Mouse (Mus musculus) G1E (cell line): ENCODE data around the gene Bag1. TPM values are rescaled to one million over a fixed set of nuclear protein-coding genes. Genes with fewer than 3 reads are reported as not detected.

Experiments used
- ATAC-seq: 2 replicates; pipeline ENCODE4 v1.8.0; 2016; ENCODE audit warnings: mild to moderate bottlenecking; ENCODE audit not compliant: insufficient number of reproducible peaks, poor library complexity, low FRiP score, severe bottlenecking; ENCODE audit errors: extremely low read depth
- DNase-seq: peaks from one replicate; pipeline ENCODE4 v3.0.0; 2012; ENCODE audit warnings: low spot score
- H3K27me3 ChIP-seq: 2 replicates; pipeline ENCODE4 v1.6.1; 2012; ENCODE audit warnings: mild to moderate bottlenecking, low read length, inconsistent platforms; ENCODE audit not compliant: insufficient read depth
- H3K36me3 ChIP-seq: replicated peaks from 2 replicates; pipeline ENCODE3; 2012; ENCODE audit warnings: mild to moderate bottlenecking, inconsistent platforms
- H3K4me1 ChIP-seq: 2 replicates; pipeline ENCODE4 v1.6.1; 2012; ENCODE audit warnings: low read depth, low read length, inconsistent platforms, mixed read lengths; ENCODE audit not compliant: insufficient read depth
- H3K4me3 ChIP-seq: 2 replicates; pipeline ENCODE4 v1.5.1; 2012; ENCODE audit warnings: low read depth, mild to moderate bottlenecking, inconsistent platforms, low read length, moderate library complexity, mixed read lengths
- H3K9me3 ChIP-seq: replicated peaks from 2 replicates; pipeline ENCODE4 v1.6.1; 2012; ENCODE audit warnings: inconsistent platforms
- CTCF ChIP-seq: IDR thresholded peaks from 2 replicates; pipeline ENCODE4 v1.5.1; 2012; ENCODE audit warnings: low read depth, low read length, inconsistent platforms, mixed read lengths
- GATA1 ChIP-seq: IDR thresholded peaks from 2 replicates; pipeline ENCODE4 v1.6.1; 2012; ENCODE audit warnings: borderline replicate concordance, low read length, inconsistent platforms, mixed read lengths
- GATA2 ChIP-seq: IDR thresholded peaks from 2 replicates; pipeline ENCODE4 v1.6.1; 2012; ENCODE audit warnings: low read depth, low read length, inconsistent platforms, borderline replicate concordance
- POLR2AphosphoS5 ChIP-seq: IDR thresholded peaks from 2 replicates; pipeline ENCODE4 v1.6.1; 2012; ENCODE audit warnings: low read depth, low read length, inconsistent platforms; ENCODE audit not compliant: insufficient replicate concordance
- TAL1 ChIP-seq: conservative IDR thresholded peaks from 2 replicates; pipeline ENCODE4 v1.6.1; 2012; ENCODE audit warnings: low read depth, low read length, inconsistent platforms, mixed read lengths
- polyA plus RNA-seq: library from polyadenylated mRNA; stranded (reverse); fragments of >175 nt; gene quantifications from 2 replicates; pipeline ENCODE4 v1.2.3, GENCODE M21; 2012
- total RNA-seq, 2 experiments: library from RNA; stranded (forward) in 1 of 2; stranded (reverse) in 1 of 2; fragments of 200-1000 nt in 1 of 2; fragments of >200 nt in 1 of 2; fragmentation: Nextera tagmentation in 1 of 2; gene quantifications; 2 replicates each; pipeline ENCODE4 v1.2.3; 2014 to 2017

The Bag1 gene
- total and polyA plus RNA-seq, 3 experiments, result 75.6 to 257 (median 233) TPM

- no peak overlapping the region for H3K4me3 ChIP-seq
- no peak for ATAC-seq
- no peaks in the 10 kb centered on the region for H3K36me3 ChIP-seq
Observed at GRCm38 (mm10) chr4:40921288-40921687, 26.8 kb downstream of the Bag1 start.

DNA sequence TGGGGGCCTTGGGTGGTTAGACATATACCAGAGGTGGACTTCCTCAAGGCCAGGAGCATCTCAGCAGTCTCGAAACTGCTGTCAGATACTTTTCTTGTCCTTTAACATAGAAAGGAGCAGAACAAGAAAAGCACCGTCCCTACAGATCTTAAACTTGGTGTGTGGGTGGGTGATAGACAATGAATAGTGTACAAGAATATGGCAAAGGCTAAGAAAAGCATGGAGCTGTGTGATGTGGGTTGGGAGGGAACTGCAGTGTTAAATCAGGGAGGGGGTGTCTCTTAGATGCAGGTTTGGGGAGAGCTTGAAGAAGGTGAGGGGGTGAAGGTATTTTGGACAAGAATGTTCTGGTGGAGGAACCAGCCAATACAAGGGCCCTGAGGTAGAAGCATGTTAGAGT is 27.5 kb downstream of the Bag1 start:
- TF ChIP-seq CTCF (no peak), POLR2AphosphoS5 (no peak), GATA2 (no peak), GATA1 (no peak), TAL1 (no peak)
- ATAC-seq (no peak), DNase-seq (no peak)
- Histone ChIP-seq H3K9me3 (peaks cover 3% of the 10 kb centered on the region; the same call in 1 of the 2 replicates), H3K4me3 (no peak overlapping the region), H3K4me1 (peaks cover 14% of the 10 kb centered on the region), H3K36me3 (no peaks in the 10 kb centered on the region), H3K27me3 (peaks cover 40% of the 10 kb centered on the region)

More at GRCm38 (mm10) chr4:40921288-40921687, 26.8 kb downstream of the Bag1 start:
- Histone ChIP-seq H3K9me3 (peaks cover 3% of the 10 kb centered on the region; the same call in 1 of the 2 replicates), H3K4me1 (peaks cover 12% of the 10 kb centered on the region), H3K27me3 (peaks cover 45% of the 10 kb centered on the region)
- no peak for DNase-seq
- TF ChIP-seq POLR2AphosphoS5 (no peak), TAL1 (no peak), GATA1 (no peak), CTCF (no peak), GATA2 (no peak)

GRCm38 (mm10) chr4:40919785-40920184 is 28.3 kb downstream of the Bag1 start, which contains the start of gene Spink4:
TSS of gene Spink4 (plus strand) at chr4:40920052.
- H3K9me3 ChIP-seq, result peaks cover 3% of the 10 kb centered on the region; the same call in 1 of the 2 replicates
- TF ChIP-seq TAL1 (0 out of 2 replicates have a peak, but pooled peaks have one; percentile 7), GATA2 (no peak)
- H3K4me1 ChIP-seq, result peaks cover 15% of the 10 kb centered on the region
- ATAC-seq (no peak), DNase-seq (peak; percentile 14)
- H3K27me3 ChIP-seq, result peaks cover 35% of the 10 kb centered on the region
- H3K36me3 ChIP-seq, result no peaks in the 10 kb centered on the region
- H3K4me3 ChIP-seq, result no peak within 1 kb of the TSS

GRCm38 (mm10) chr4:40916592-40917155 is 31.4 kb downstream of the Bag1 start:
- H3K27me3 ChIP-seq, result peaks cover 20% of the 10 kb centered on the region
- DNase-seq (no peak), ATAC-seq (no peak)
- H3K9me3 ChIP-seq, result peaks cover 3% of the 10 kb centered on the region; the same call in 1 of the 2 replicates
- no peak overlapping the region for H3K4me3 ChIP-seq
- no peak for TF ChIP-seq POLR2AphosphoS5
- TF ChIP-seq CTCF, result no peak
- TF ChIP-seq GATA2, result no peak
- no peak for TF ChIP-seq GATA1
- TF ChIP-seq TAL1, result no peak
- H3K4me1 ChIP-seq, result peaks cover 15% of the 10 kb centered on the region
- no peaks in the 10 kb centered on the region for H3K36me3 ChIP-seq

DNA sequence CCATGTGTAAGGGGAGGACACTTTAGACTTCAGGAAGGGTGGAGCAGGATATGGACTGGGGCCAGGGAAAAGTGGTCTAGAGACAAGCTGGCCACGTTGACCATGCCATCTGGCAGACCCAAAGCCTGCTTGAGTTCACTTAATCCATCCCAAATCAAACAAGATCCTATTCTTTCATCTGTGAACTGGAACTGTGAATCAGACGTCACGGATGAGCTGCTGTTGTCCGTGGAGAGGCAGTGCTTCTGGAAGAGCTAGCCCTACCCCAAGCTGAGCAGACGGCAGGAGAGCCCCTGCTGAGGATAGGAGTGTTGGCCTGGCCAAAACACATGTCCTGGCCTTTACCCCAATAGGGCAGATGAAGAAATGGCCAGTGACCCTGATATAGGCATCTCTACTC is 32.1 kb downstream of the Bag1 start:
- H3K36me3 ChIP-seq, result no peaks in the 10 kb centered on the region
- H3K4me1 ChIP-seq, result peaks cover 15% of the 10 kb centered on the region
- H3K27me3 ChIP-seq, result peaks cover 16% of the 10 kb centered on the region
- H3K9me3 ChIP-seq, result peaks cover 3% of the 10 kb centered on the region; the same call in 1 of the 2 replicates
- no peak for TF ChIP-seq CTCF
- TF ChIP-seq TAL1, result no peak
- no peak for TF ChIP-seq GATA2
- DNase-seq (no peak), ATAC-seq (no peak)
- no peak overlapping the region for H3K4me3 ChIP-seq

- Histone ChIP-seq H3K27me3 (peaks cover 24% of the 10 kb centered on the region), H3K9me3 (peaks cover 3% of the 10 kb centered on the region; the same call in 1 of the 2 replicates), H3K4me1 (peaks cover 7% of the 10 kb centered on the region), H3K36me3 (no peaks in the 10 kb centered on the region), H3K4me3 (no peak overlapping the region)
- no peak for TF ChIP-seq TAL1
- no peak for TF ChIP-seq GATA2
- ATAC-seq, result no peak
- no peak for DNase-seq
Observed at GRCm38 (mm10) chr4:40914287-40914867, 33.7 kb downstream of the Bag1 start.

- Histone ChIP-seq H3K4me3 (no peak overlapping the region), H3K27me3 (peaks cover 24% of the 10 kb centered on the region), H3K36me3 (no peaks in the 10 kb centered on the region), H3K4me1 (peaks cover 5% of the 10 kb centered on the region), H3K9me3 (no peaks in the 10 kb centered on the region)
- no peak for DNase-seq
- ATAC-seq, result no peak
- no peak for TF ChIP-seq CTCF
Observed at GRCm38 (mm10) chr4:40908261-40908969, 39.7 kb downstream of the Bag1 start.
